Mouse (Mus musculus): ENCODE results near the gene 4933414I15Rik. TPM values are rescaled to one million over a fixed set of nuclear protein-coding genes. Genes with fewer than 3 reads are reported as not detected.

4933414I15Rik gene
- polyA plus RNA-seq (2017; shearing (Covaris generic)): not detected

DNA sequence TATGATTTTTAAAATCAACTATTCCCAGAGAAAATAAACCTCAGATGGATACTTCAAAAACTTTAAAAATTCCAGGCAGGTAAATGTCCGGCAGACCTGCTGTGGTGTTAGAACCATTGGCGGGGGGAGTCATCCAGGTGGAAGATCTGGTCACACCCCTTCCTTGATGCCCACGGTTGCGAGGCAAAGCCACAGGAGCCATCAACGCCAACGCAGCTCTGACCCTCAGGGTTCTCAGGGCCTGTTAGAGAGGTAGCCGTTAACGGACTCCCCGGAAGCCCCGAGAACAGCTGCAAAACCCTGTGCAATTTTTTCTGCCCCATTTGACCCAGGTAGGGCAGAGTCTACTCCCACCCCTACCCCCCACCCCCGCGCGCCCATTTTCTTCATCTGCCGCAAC is at the start of gene 4933414I15Rik:
Gene 4933414I15Rik, minus strand, starts transcription at position 260 of the 400 bp plus-strand sequence.

DNA sequence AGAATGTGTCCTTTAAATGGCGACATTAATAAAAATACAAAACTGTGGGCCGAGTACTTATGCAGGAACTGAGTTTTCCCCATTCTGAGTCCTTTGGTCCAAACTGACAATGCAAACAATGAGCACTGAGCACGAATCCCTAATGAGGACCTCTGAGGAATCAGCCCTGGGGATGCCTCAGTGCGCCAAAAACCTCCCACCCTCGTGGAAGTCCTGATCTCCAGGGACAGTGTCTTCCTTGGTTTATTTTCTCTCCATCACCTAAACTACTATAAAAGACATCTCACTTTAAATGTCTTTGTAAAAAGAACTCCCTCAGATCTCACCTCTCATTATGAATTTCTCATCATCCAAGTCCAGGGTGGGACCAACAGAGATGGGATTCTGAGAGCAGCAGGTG is 38.1 kb upstream of the 4933414I15Rik start, which contains the start of gene Olfr1377:
Gene Olfr1377, plus strand, starts transcription at position 301 of the 400 bp plus-strand sequence.

DNA sequence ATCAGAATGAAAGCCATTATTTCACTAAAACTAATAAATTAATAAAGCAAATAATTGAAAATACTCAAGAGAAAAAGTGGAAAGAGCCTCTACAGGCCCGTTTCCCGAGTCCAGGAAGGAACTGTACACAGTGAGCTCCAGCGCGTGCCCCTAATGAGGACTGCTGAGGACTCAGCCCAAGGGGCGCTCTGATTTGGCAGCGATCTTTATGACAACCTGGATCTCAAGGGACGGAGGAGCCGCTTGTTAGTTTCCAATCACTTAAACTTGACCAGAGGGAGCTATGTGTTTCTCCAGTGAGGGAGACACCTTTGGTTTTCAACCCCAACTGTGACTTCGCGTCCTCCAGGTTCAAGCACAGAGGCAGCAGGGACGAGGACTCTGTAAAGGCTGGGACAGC is 22.7 kb upstream of the 4933414I15Rik start, which contains the start of gene Olfr1378:
Gene Olfr1378, plus strand, starts transcription at position 301 of the 400 bp plus-strand sequence.

DNA sequence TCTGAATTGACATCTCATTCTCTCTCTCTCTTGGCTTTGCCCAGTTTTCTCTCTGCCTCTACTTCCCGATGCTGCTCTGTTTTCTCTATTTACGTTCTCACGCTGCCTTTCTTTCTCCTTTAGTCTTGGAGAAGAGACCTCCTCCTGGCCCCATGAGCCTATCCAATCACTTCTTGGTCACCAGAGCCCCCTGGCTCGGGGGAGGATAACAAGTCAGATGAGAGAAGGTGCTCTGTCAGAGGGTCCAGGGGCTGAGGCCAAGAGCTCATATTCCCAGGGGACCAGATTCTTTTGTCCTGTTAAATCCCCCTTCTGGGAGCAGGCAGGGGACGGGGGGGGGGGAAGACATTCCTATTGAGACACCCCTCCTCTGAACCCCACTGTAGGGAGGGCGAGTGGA is 10.1 kb upstream of the 4933414I15Rik start, which contains the start of gene Prop1:
Gene Prop1, minus strand, starts transcription at position 101 of the 400 bp plus-strand sequence.

DNA sequence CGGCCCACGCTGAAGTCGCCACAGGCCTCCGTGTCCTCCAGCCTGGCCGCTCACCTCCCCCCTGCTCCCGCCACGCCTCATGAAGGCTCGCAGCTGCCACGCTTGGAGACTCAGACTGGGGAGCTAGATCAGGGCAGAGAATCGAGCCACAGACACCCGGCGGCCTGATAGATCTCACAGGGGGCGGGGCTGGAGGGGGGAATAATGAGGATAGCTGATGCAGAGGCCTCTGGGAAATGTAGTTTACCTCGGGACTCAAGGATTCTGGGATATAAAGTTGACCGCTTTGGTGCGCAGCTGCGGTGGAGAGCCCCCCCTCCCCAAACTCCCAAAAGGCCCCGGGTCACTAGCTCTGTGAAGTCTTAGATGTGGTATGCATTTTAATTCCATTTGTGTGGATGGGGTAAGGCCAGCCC is 12.1 kb downstream of the 4933414I15Rik start, which contains the start of gene Zfp354b:
Gene Zfp354b, minus strand, starts transcription at position 183 of the 416 bp plus-strand sequence.

DNA sequence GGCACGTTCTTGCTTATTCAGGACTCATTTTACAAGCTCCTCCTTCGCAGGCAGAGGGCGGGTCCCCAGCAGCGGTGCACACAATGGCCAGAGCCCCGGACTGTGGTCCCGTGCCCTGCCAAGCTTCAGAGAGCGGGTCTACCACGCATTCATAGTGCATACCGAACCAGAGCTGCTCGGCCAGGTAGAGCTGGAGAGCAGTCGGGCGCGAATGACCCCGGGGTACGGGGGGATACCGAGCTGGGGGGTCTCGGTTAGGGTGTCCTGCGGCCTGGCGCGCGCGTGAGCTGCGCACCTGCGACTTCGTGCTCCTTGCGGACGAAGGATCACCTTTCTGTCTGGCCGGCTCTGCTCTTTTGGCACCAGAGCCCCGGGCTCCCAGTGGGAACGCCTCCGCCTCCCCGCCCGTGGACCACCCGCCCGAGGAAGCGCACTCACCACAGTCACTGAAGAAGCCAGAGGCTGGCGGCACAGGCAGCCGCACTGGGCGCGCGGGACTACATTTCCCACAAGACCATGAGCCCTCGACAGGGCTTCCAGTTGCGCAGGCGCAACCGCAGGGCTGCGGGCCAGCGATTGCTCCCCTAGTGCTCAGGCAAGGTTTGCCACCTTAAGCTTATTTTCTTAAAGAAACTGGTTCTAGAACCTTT is 27.8 kb downstream of the 4933414I15Rik start, which contains the start of gene Zfp2:
Gene Zfp2, minus strand, starts transcription at position 495 of the 650 bp plus-strand sequence.

Other genes starting within 250 kb of the 4933414I15Rik start
- gene Zfp354c, start 116.0 kb downstream of the 4933414I15Rik start, polyA plus RNA-seq (2017; shearing (Covaris generic)): 1.5 TPM
- gene Zfp879, start 102.2 kb downstream of the 4933414I15Rik start, polyA plus RNA-seq (2017; shearing (Covaris generic)): not detected
- gene Grm6, start 93.1 kb downstream of the 4933414I15Rik start, polyA plus RNA-seq (2017; shearing (Covaris generic)): 0.07 TPM
- not detected for gene Zfp454, start 56.1 kb downstream of the 4933414I15Rik start, polyA plus RNA-seq (2017; shearing (Covaris generic))
- gene Zfp2, start 27.6 kb downstream of the 4933414I15Rik start, polyA plus RNA-seq (2017; shearing (Covaris generic)): 1.9 TPM
- gene Zfp354b, start 12.1 kb downstream of the 4933414I15Rik start, polyA plus RNA-seq (2017; shearing (Covaris generic)): not detected
- gene Prop1, start 10.0 kb upstream of the 4933414I15Rik start, polyA plus RNA-seq (2017; shearing (Covaris generic)): not detected
- gene Olfr1378, start 22.8 kb upstream of the 4933414I15Rik start, polyA plus RNA-seq (2017; shearing (Covaris generic)): not detected
- gene Olfr1377, start 38.2 kb upstream of the 4933414I15Rik start, polyA plus RNA-seq (2017; shearing (Covaris generic)): not detected
- gene Olfr51, start 59.8 kb upstream of the 4933414I15Rik start, polyA plus RNA-seq (2017; shearing (Covaris generic)): not detected
- 0.10 TPM for gene Olfr54, start 70.5 kb upstream of the 4933414I15Rik start, polyA plus RNA-seq (2017; shearing (Covaris generic))
- not detected for gene Olfr1375, start 104.3 kb upstream of the 4933414I15Rik start, polyA plus RNA-seq (2017; shearing (Covaris generic))
- gene Zfp354a, start 115.5 kb upstream of the 4933414I15Rik start, polyA plus RNA-seq (2017; shearing (Covaris generic)): not detected